Mouse (Mus musculus): ENCODE results near the gene Srpk2. TPM values are rescaled to one million over a fixed set of nuclear protein-coding genes. Genes with fewer than 3 reads are reported as not detected.
"Not testable (repeated sequence)": the region's sequence is repeated elsewhere in the genome, so short reads cannot be mapped to it uniquely, and the experiment has no call there.

Gene Srpk2
- polyA plus RNA-seq, 1 experiment from 2014 or later = 62.1 TPM

- no peaks in the 10 kb centered on the region for H3K9me3 ChIP-seq
- H3K4me1 ChIP-seq = 0 out of 2 replicates have a peak, but pooled peaks cover 5% of the 10 kb centered on the region
- WGBS = 84% methylated on average over 4 of the region's 4 CpGs
- no peak for ATAC-seq (ENCODE audit: insufficient number of reproducible peaks, insufficient read depth, low FRiP score, low TSS enrichment)
- H3K27ac ChIP-seq = no peak overlapping the region
- H3K36me3 ChIP-seq = no peaks in the 10 kb centered on the region
- no peak overlapping the region for H3K4me3 ChIP-seq
- no peak overlapping the region for H3K9ac ChIP-seq
- H3K4me2 ChIP-seq (replicated peaks) = no peak overlapping the region
- H3K27me3 ChIP-seq = no peaks in the 10 kb centered on the region
Measured at GRCm38 (mm10) chr5:23670880-23671279, 13.5 kb downstream of the Srpk2 start.

GRCm38 (mm10) chr5:23665906-23666305 lies 18.5 kb downstream of the Srpk2 start:
- Histone ChIP-seq H3K9ac (no peak overlapping the region), H3K36me3 (no peaks in the 10 kb centered on the region), H3K27me3 (no peaks in the 10 kb centered on the region), H3K9me3 (no peaks in the 10 kb centered on the region), H3K4me3 (no peak overlapping the region), H3K27ac (no peak overlapping the region), H3K4me2 (replicated peaks) (no peak overlapping the region), H3K4me1 (no peaks in the 10 kb centered on the region)
- ATAC-seq (ENCODE audit: insufficient number of reproducible peaks, insufficient read depth, low FRiP score, low TSS enrichment) = no peak

DNA sequence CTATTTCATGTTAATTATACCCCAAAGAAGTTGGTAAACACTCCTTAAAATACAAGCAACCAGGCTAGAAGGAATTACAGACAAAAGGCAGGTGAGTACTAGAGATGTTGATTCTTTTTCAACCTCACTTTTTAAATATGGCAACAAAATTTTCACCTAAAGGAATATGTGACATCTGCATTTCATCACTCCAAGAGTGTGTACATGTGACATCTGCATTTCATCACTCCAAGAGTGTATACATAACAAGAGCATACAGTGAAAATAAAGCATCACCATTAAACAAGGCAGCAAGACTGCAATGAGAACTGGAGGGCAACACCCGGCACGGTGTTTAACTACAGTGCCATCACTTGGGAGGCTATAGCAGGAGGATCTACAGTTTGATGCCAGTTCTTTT lies 23.2 kb downstream of the Srpk2 start:
- Histone ChIP-seq H3K9ac (no peak overlapping the region), H3K36me3 (no peaks in the 10 kb centered on the region), H3K4me3 (no peak overlapping the region), H3K27me3 (no peaks in the 10 kb centered on the region), H3K4me1 (no peaks in the 10 kb centered on the region), H3K9me3 (no peaks in the 10 kb centered on the region), H3K4me2 (replicated peaks) (no peak overlapping the region), H3K27ac (no peak overlapping the region)
- 71% methylated on average over 2 of the region's 2 CpGs for WGBS
- ATAC-seq (ENCODE audit: insufficient number of reproducible peaks, insufficient read depth, low FRiP score, low TSS enrichment) = no peak

DNA sequence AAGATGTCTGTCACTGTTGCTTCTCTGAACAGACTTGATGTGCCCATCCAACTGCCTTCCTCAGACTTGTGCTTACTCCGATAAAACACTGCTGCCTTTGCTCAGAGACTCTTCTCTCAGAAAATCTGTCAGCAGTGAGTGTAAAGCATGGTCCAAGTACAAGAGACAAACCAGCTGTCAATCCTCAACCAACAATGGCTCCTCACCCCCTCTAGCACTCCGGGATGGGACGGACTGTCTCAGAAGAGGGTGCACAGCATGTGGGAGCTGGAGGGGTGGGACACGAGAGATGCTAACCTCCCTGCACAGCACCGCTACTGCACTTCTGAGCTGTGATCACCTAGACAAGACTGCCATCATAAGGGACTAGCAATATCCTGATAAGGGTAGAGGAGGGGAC lies 26.4 kb downstream of the Srpk2 start:
- no peak overlapping the region for H3K9ac ChIP-seq
- no peak overlapping the region for H3K4me2 ChIP-seq (replicated peaks)
- 82% methylated on average over 5 of the region's 5 CpGs for WGBS
- H3K9me3 ChIP-seq = no peaks in the 10 kb centered on the region
- H3K27me3 ChIP-seq = no peaks in the 10 kb centered on the region
- no peaks in the 10 kb centered on the region for H3K36me3 ChIP-seq
- no peak overlapping the region for H3K4me3 ChIP-seq
- no peak overlapping the region for H3K27ac ChIP-seq
- no peak for ATAC-seq (ENCODE audit: insufficient number of reproducible peaks, insufficient read depth, low FRiP score, low TSS enrichment)
- no peaks in the 10 kb centered on the region for H3K4me1 ChIP-seq

GRCm38 (mm10) chr5:23656590-23656989 lies 27.8 kb downstream of the Srpk2 start:
- H3K36me3 ChIP-seq = no peaks in the 10 kb centered on the region
- no peaks in the 10 kb centered on the region for H3K27me3 ChIP-seq
- no peak for ATAC-seq (ENCODE audit: insufficient number of reproducible peaks, insufficient read depth, low FRiP score, low TSS enrichment)
- H3K4me2 ChIP-seq (replicated peaks) = no peak overlapping the region
- H3K27ac ChIP-seq = no peak overlapping the region
- no peak overlapping the region for H3K9ac ChIP-seq
- H3K9me3 ChIP-seq = no peaks in the 10 kb centered on the region
- WGBS = 91% methylated on average over 4 of the region's 4 CpGs
- H3K4me1 ChIP-seq = no peaks in the 10 kb centered on the region
- no peak overlapping the region for H3K4me3 ChIP-seq

DNA sequence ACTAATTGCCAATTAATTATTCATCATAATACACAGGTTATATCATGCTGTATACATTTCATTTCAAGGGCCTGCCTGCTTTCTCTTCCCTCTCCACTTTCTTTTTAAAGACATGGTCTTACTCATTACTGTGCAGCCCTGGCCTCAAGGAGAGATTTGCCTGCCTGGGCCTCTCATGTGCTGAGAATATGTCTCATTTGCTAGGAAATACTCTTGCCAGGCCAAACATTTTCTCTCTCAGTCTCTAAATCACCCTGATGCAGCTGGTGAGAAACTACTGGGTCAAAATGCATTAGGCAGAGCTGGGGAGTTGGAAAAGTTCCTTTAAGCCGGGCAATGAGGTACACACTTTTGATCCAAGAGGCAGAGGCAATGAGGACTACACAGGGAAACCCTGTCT lies 29.4 kb downstream of the Srpk2 start:
- Histone ChIP-seq H3K9me3 (no peaks in the 10 kb centered on the region), H3K27ac (no peak overlapping the region), H3K27me3 (no peaks in the 10 kb centered on the region), H3K36me3 (no peaks in the 10 kb centered on the region), H3K4me2 (replicated peaks) (no peak overlapping the region), H3K9ac (no peak overlapping the region), H3K4me1 (no peaks in the 10 kb centered on the region), H3K4me3 (no peak overlapping the region)
- no peak for ATAC-seq (ENCODE audit: insufficient number of reproducible peaks, insufficient read depth, low FRiP score, low TSS enrichment)
- WGBS = 87% methylated on average over 1 of the region's 1 CpGs

- 66% methylated on average over 7 of the region's 7 CpGs for WGBS
- ATAC-seq (ENCODE audit: insufficient number of reproducible peaks, insufficient read depth, low FRiP score, low TSS enrichment) = no peak
- no peaks in the 10 kb centered on the region for H3K27me3 ChIP-seq
Measured at GRCm38 (mm10) chr5:23652326-23652725, 32.1 kb downstream of the Srpk2 start.

GRCm38 (mm10) chr5:23651786-23652185 lies 32.6 kb downstream of the Srpk2 start:
- ATAC-seq (ENCODE audit: insufficient number of reproducible peaks, insufficient read depth, low FRiP score, low TSS enrichment) = no peak
- Histone ChIP-seq H3K36me3 (no peaks in the 10 kb centered on the region), H3K4me1 (no peaks in the 10 kb centered on the region), H3K27ac (no peak overlapping the region), H3K9ac (no peak overlapping the region), H3K27me3 (no peaks in the 10 kb centered on the region), H3K4me3 (no peak overlapping the region), H3K9me3 (no peaks in the 10 kb centered on the region), H3K4me2 (replicated peaks) (no peak overlapping the region)
- 84% methylated on average over 3 of the region's 3 CpGs for WGBS

More at GRCm38 (mm10) chr5:23652326-23652725, 32.1 kb downstream of the Srpk2 start:
- H3K4me3 ChIP-seq = no peak overlapping the region
- no peaks in the 10 kb centered on the region for H3K4me1 ChIP-seq
- no peak overlapping the region for H3K27ac ChIP-seq
- H3K9ac ChIP-seq = no peak overlapping the region
- no peak overlapping the region for H3K4me2 ChIP-seq (replicated peaks)
- H3K36me3 ChIP-seq = no peaks in the 10 kb centered on the region
- no peaks in the 10 kb centered on the region for H3K9me3 ChIP-seq

- Histone ChIP-seq H3K4me2 (replicated peaks) (no peak overlapping the region), H3K4me3 (no peak overlapping the region), H3K27ac (no peak overlapping the region), H3K9me3 (no peaks in the 10 kb centered on the region), H3K27me3 (no peaks in the 10 kb centered on the region), H3K9ac (no peak overlapping the region), H3K4me1 (no peaks in the 10 kb centered on the region), H3K36me3 (no peaks in the 10 kb centered on the region)
- 59% methylated on average over 3 of the region's 3 CpGs for WGBS
- no peak for ATAC-seq (ENCODE audit: insufficient number of reproducible peaks, insufficient read depth, low FRiP score, low TSS enrichment)
Measured at GRCm38 (mm10) chr5:23650504-23650903, 33.9 kb downstream of the Srpk2 start.

- Histone ChIP-seq H3K4me1 (0 out of 2 replicates have a peak, but pooled peaks cover 4% of the 10 kb centered on the region), H3K27ac (no peak overlapping the region), H3K4me2 (replicated peaks) (no peak overlapping the region), H3K27me3 (no peaks in the 10 kb centered on the region), H3K4me3 (no peak overlapping the region), H3K9ac (no peak overlapping the region), H3K9me3 (no peaks in the 10 kb centered on the region), H3K36me3 (no peaks in the 10 kb centered on the region)
- no peak for ATAC-seq (ENCODE audit: insufficient number of reproducible peaks, insufficient read depth, low FRiP score, low TSS enrichment)
- WGBS = 83% methylated on average over 2 of the region's 2 CpGs
Measured at GRCm38 (mm10) chr5:23649246-23649645, 35.2 kb downstream of the Srpk2 start.

DNA sequence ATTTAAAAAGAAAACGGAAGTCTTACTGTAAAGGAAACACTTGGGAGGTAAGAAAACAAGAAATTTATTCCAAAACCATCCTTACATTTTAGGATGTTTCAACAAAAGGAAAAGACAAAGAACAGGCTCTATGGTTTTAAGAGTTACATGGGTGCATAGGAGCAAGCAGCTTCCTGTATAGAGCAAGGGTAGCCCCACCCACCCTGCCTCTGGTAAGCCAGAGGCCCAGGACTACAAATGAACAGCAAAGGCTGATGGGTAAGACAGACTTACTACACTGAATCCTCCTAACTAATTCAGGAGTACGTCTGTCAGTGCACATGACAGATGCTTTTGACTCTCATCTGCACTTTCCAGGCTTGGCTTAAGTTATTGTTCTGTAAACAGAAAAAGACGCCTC lies 38.7 kb downstream of the Srpk2 start:
- no peak overlapping the region for H3K9ac ChIP-seq
- H3K27ac ChIP-seq = no peak overlapping the region
- no peak overlapping the region for H3K4me3 ChIP-seq
- no peaks in the 10 kb centered on the region for H3K9me3 ChIP-seq
- 81% methylated on average over 3 of the region's 3 CpGs for WGBS
- no peaks in the 10 kb centered on the region for H3K27me3 ChIP-seq
- H3K36me3 ChIP-seq = no peaks in the 10 kb centered on the region
- ATAC-seq (ENCODE audit: insufficient number of reproducible peaks, insufficient read depth, low FRiP score, low TSS enrichment) = no peak
- 0 out of 2 replicates have a peak, but pooled peaks cover 4% of the 10 kb centered on the region for H3K4me1 ChIP-seq
- H3K4me2 ChIP-seq (replicated peaks) = no peak overlapping the region

- H3K27ac ChIP-seq, H3K27me3 ChIP-seq: not testable (repeated sequence)
Measured at GRCm38 (mm10) chr5:23639193-23639592, 45.2 kb downstream of the Srpk2 start.

GRCm38 (mm10) chr5:23638023-23638422 lies 46.4 kb downstream of the Srpk2 start:
- no peaks in the 10 kb centered on the region for H3K4me1 ChIP-seq
- no peak overlapping the region for H3K4me2 ChIP-seq (replicated peaks)
- H3K4me3 ChIP-seq = no peak overlapping the region
- H3K27me3 ChIP-seq = no peaks in the 10 kb centered on the region
- no peaks in the 10 kb centered on the region for H3K9me3 ChIP-seq
- H3K27ac ChIP-seq = no peak overlapping the region
- ATAC-seq (ENCODE audit: insufficient number of reproducible peaks, insufficient read depth, low FRiP score, low TSS enrichment) = no peak
- H3K9ac ChIP-seq = no peak overlapping the region
- no peaks in the 10 kb centered on the region for H3K36me3 ChIP-seq
- 89% methylated on average over 4 of the region's 4 CpGs for WGBS

More at GRCm38 (mm10) chr5:23639193-23639592, 45.2 kb downstream of the Srpk2 start:
- H3K4me1 ChIP-seq; H3K4me2 ChIP-seq (replicated peaks); H3K36me3 ChIP-seq; H3K9ac ChIP-seq; ATAC-seq (ENCODE audit: insufficient number of reproducible peaks, insufficient read depth, low FRiP score, low TSS enrichment); H3K9me3 ChIP-seq; H3K4me3 ChIP-seq: not testable (repeated sequence)

Data from embryonic facial prominence, embryonic 12.5 days (tissue).